Mouse (Mus musculus) embryonic facial prominence, embryonic 11.5 days (tissue): Measurements from ENCODE around the gene Plcb3. TPM values are rescaled to one million over a fixed set of nuclear protein-coding genes. Genes with fewer than 3 reads are reported as not detected.

Experiments used
- microRNA-seq: library from miRNA; unstranded; fragments of <30 nt; microRNA quantifications from one replicate; pipeline ENCODE4, GENCODE M21; 2016; ENCODE audit warnings: borderline number of aligned reads
- polyA plus RNA-seq: library from polyadenylated mRNA; unstranded; fragments of >200 nt; fragmentation: Nextera tagmentation; extraction: Ambion mirVana; gene quantifications from 2 replicates; pipeline ENCODE4 v1.2.1, GENCODE M21; 2014

Plcb3 gene
- polyA plus RNA-seq, 1 experiment from 2014 or later = 22.6 TPM

Small RNAs within 50 kb of the gene (microRNA-seq; reads per million reads assigned to microRNA genes)
- gene Mir6990 = not detected

Other genes starting within 250 kb of the Plcb3 start
- gene Rps6ka4, start 135.8 kb downstream of the Plcb3 start, polyA plus RNA-seq = 5.9 TPM in 2 replicates
- 0.39 and 0.88 TPM in 2 replicates for gene Ccdc88b, start 118.3 kb downstream of the Plcb3 start, polyA plus RNA-seq
- 159 and 166 TPM in 2 replicates for gene Trmt112, start 66.8 kb downstream of the Plcb3 start, polyA plus RNA-seq
- 110 and 128 TPM in 2 replicates for gene Prdx5, start 66.4 kb downstream of the Plcb3 start, polyA plus RNA-seq
- gene Esrra, start 54.7 kb downstream of the Plcb3 start, polyA plus RNA-seq = 2.7 and 3.3 TPM in 2 replicates
- gene Catsperz, start 51.1 kb downstream of the Plcb3 start, polyA plus RNA-seq = 1.0 and 1.9 TPM in 2 replicates
- 0.26 and 0.32 TPM in 2 replicates for gene Kcnk4, start 42.0 kb downstream of the Plcb3 start, polyA plus RNA-seq
- 57.4 and 60.7 TPM in 2 replicates for gene Bad, start 34.6 kb downstream of the Plcb3 start, polyA plus RNA-seq
- 18.1 and 21.9 TPM in 2 replicates for gene Gpr137, start 34.0 kb downstream of the Plcb3 start, polyA plus RNA-seq
- 247 and 268 TPM in 2 replicates for gene Ppp1r14b, start 1.5 kb downstream of the Plcb3 start, polyA plus RNA-seq
- gene Fkbp2, start 4.0 kb upstream of the Plcb3 start, polyA plus RNA-seq = 65.1 and 65.2 TPM in 2 replicates
- gene Vegfb, start 11.2 kb upstream of the Plcb3 start, polyA plus RNA-seq = 26.7 and 30.5 TPM in 2 replicates
- gene Dnajc4, start 16.1 kb upstream of the Plcb3 start, polyA plus RNA-seq = 16.1 and 18.0 TPM in 2 replicates
- gene Nudt22, start 19.6 kb upstream of the Plcb3 start, polyA plus RNA-seq = 19.5 and 19.6 TPM in 2 replicates
- gene Trpt1, start 19.7 kb upstream of the Plcb3 start, polyA plus RNA-seq = 8.0 and 11.7 TPM in 2 replicates
- 6.3 and 6.6 TPM in 2 replicates for gene Fermt3, start 43.0 kb upstream of the Plcb3 start, polyA plus RNA-seq
- gene Stip1, start 63.5 kb upstream of the Plcb3 start, polyA plus RNA-seq = 400 and 412 TPM in 2 replicates
- gene Macrod1, start 80.3 kb upstream of the Plcb3 start, polyA plus RNA-seq = 5.0 and 6.9 TPM in 2 replicates
- gene Flrt1, start 129.3 kb upstream of the Plcb3 start, polyA plus RNA-seq = 3.0 and 4.4 TPM in 2 replicates
- 217 and 252 TPM in 2 replicates for gene Otub1, start 229.8 kb upstream of the Plcb3 start, polyA plus RNA-seq
- gene Cox8a, start 241.1 kb upstream of the Plcb3 start, polyA plus RNA-seq = 741 and 769 TPM in 2 replicates